Mouse (Mus musculus) c-Kit-positive CD71-positive TER-119-negative erythroid progenitor cells, embryonic 14.5 days (primary cell): ENCODE measurements at regions not wholly inside any gene's neighbourhood (a gene's known extent, or its start where the extent isn't known, plus 50 kb on each side); places are given as distances from the start of the nearest gene placed in this dataset.

ENCODE experiments used
- DNase-seq: peaks from one replicate; pipeline ENCODE4 v3.0.0-alpha.2; 2013; ENCODE audit warnings: low read depth

DNA sequence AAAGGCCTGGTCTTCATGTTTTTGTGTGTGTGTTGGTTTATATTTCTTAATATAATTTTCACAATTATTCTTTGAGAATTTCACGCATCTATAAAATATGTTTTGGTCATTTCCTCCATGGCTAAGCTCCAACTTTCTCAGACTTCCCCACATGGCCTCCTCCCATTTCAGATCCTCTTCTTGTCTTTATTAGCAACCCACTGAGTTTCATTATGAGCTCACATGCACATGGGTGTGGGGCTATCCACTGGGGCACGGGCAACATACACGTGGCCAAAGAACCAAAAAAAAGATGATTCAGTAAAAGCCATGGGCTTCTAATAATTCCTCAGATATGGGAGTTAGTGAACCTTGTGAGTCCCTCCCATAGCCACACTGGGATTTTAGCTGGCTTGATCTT lies 50.1 kb upstream of the Mpp6 start:
- DNase-seq: no peak
